Comparison of ENCODE assay signal across 9 mouse cellular contexts in genomic region chr11:72564232-72564807, GRCm38 (mm10). TPM values are rescaled to one million over a fixed set of nuclear protein-coding genes. Genes with fewer than 3 reads are reported as not detected.
DNase-seq lines count a peak whose midpoint lies in the region; ATAC-seq and TF ChIP-seq lines count a peak whose summit lies in the region.
"Had no signal": no experiment of that assay in that cellular context is flagged by ENCODE, and none has a peak within 500 bp of the region (broad histone marks: within the 10 kb centered on the region; RNA-seq: fewer than 3 reads in every experiment).

No protein-coding gene starts in this region.

- no peaks in the 10 kb centered on the region for H3K9me3 ChIP-seq in CH12.LX (replicated peaks; ENCODE audit: low read length)
- no peaks in the 10 kb centered on the region for H3K9me3 ChIP-seq in hindbrain, embryonic 12.5 days (replicated peaks)
- H3K9me3 ChIP-seq in lung, embryonic 14.5 days (ENCODE audit: low read depth, low read length): no peaks in the 10 kb centered on the region
- H3K9me3 ChIP-seq: limb, embryonic 13.5 days had no signal

- 0 out of 2 replicates have a peak overlapping the region, but pooled peaks have one; percentile 24 for H3K27ac ChIP-seq in gastrocnemius, adult 2 months
- no peak overlapping the region for H3K27ac ChIP-seq in CH12.LX (ENCODE audit: insufficient read depth, low read depth)
- no peak overlapping the region for H3K27ac ChIP-seq in hindbrain, embryonic 12.5 days
- no peak overlapping the region for H3K27ac ChIP-seq in lung, embryonic 14.5 days (ENCODE audit: low read depth)
- H3K27ac ChIP-seq: limb, embryonic 13.5 days had no signal

- no peak for TF ChIP-seq EP300 in CH12.LX (IDR thresholded peaks at IDR 0.05; ENCODE audit: low read length)

- dilution Hi-C loops in CH12.LX (cut with MboI; ENCODE audit: extremely low pct_ligation_motif_present, extremely low pct_unique_long_range_greater_than_20kb, low sequenced_read_pairs): no loop called here

- in situ Hi-C loops in CH12.LX (cut with MboI; ENCODE audit: low pct_ligation_motif_present, low pct_unique_long_range_greater_than_20kb, low sequenced_read_pairs): loop anchor here (5.0 kb wide), 2 partner anchors 122 to 222 kb away; partner anchors contain the start of gene Mybbp1a

- no peak for TF ChIP-seq POLR2A in CH12.LX (IDR thresholded peaks at IDR 0.05; ENCODE audit: low read depth, low read length)

- peak overlapping the region; percentile 26 for H3K4me2 ChIP-seq in CH12.LX (ENCODE audit: insufficient read depth, low read depth, poor library complexity, severe bottlenecking)
- no peak overlapping the region for H3K4me2 ChIP-seq in hindbrain, embryonic 12.5 days (replicated peaks)
- H3K4me2 ChIP-seq in lung, embryonic 14.5 days: no peak overlapping the region
- H3K4me2 ChIP-seq: limb, embryonic 13.5 days had no signal

- peak; percentile 66 for ATAC-seq in hindbrain, embryonic 12.5 days (ENCODE audit: low FRiP score)
- ATAC-seq in lung, embryonic 14.5 days (ENCODE audit: insufficient read depth): no peak

- H3K79me2 ChIP-seq in CH12.LX (replicated peaks; ENCODE audit: control insufficient read depth, extremely low read depth, insufficient read depth, poor library complexity, severe bottlenecking): no peaks in the 10 kb centered on the region

- no peak overlapping the region for H3K9ac ChIP-seq in CH12.LX (ENCODE audit: insufficient read depth, low read depth)
- H3K9ac ChIP-seq in hindbrain, embryonic 12.5 days: no peak overlapping the region
- H3K9ac ChIP-seq in lung, embryonic 14.5 days: no peak overlapping the region
- H3K9ac ChIP-seq: limb, embryonic 13.5 days had no signal

- no peak overlapping the region for H3K4me3 ChIP-seq in gastrocnemius, adult 2 months
- H3K4me3 ChIP-seq in CH12.LX (replicated peaks in 1 of 3; ENCODE audit: low read depth in 2 of 3, low read length in 2 of 3, poor library complexity in 1 of 3): no peak overlapping the region
- H3K4me3 ChIP-seq in hindbrain, embryonic 12.5 days: no peak overlapping the region
- no peak overlapping the region for H3K4me3 ChIP-seq in lung, embryonic 14.5 days (ENCODE audit: low read depth, low read length)
- H3K4me3 ChIP-seq: limb, embryonic 13.5 days had no signal

- 30% methylated on average over 6 of the region's 6 CpGs for WGBS in hindbrain, embryonic 12.5 days
- 19% methylated on average over 6 of the region's 6 CpGs for WGBS in lung, embryonic 14.5 days

- TF ChIP-seq RAD21 in CH12.LX (IDR thresholded peaks at IDR 0.05; ENCODE audit: low read depth, low read length): no peak; the same call in none of the 2 replicates

- H3K27me3 ChIP-seq in CH12.LX (replicated peaks): no peaks in the 10 kb centered on the region
- no peaks in the 10 kb centered on the region for H3K27me3 ChIP-seq in hindbrain, embryonic 12.5 days
- no peaks in the 10 kb centered on the region for H3K27me3 ChIP-seq in lung, embryonic 14.5 days (ENCODE audit: insufficient read depth, low read length)
- H3K27me3 ChIP-seq: limb, embryonic 13.5 days had no signal

- H3K36me3 ChIP-seq in CH12.LX (replicated peaks in 1 of 2; ENCODE audit: control insufficient read depth in 1 of 2, insufficient read depth in 1 of 2, low read length in 1 of 2): no peaks in the 10 kb centered on the region
- H3K36me3 ChIP-seq in hindbrain, embryonic 12.5 days: no peaks in the 10 kb centered on the region
- H3K36me3 ChIP-seq in lung, embryonic 14.5 days (ENCODE audit: insufficient read depth): no peaks in the 10 kb centered on the region
- H3K36me3 ChIP-seq: limb, embryonic 13.5 days had no signal

- TF ChIP-seq CTCF in gastrocnemius, adult 2 months (IDR thresholded peaks at IDR 0.05): peak; percentile 91
- peak; percentile 89 to 95 for TF ChIP-seq CTCF in CH12.LX (conservative IDR thresholded peaks at IDR 0.05 in 1 of 2, IDR thresholded peaks at IDR 0.05 in 1 of 2; ENCODE audit: low read depth in 2 of 2, low read length in 2 of 2)
- TF ChIP-seq CTCF in lung, embryonic 14.5 days (IDR thresholded peaks at IDR 0.05; ENCODE audit: low read depth): peak; percentile 79

- H3K4me1 ChIP-seq in CH12.LX (ENCODE audit: control insufficient read depth in 1 of 2, insufficient read depth in 2 of 2): peaks cover 8 to 38% of the 10 kb centered on the region in 2 experiments; a peak in 3 of 4 replicates
- H3K4me1 ChIP-seq in hindbrain, embryonic 12.5 days: no peaks in the 10 kb centered on the region
- no peaks in the 10 kb centered on the region for H3K4me1 ChIP-seq in lung, embryonic 14.5 days (ENCODE audit: insufficient read depth)
- H3K4me1 ChIP-seq: limb, embryonic 13.5 days had no signal

- intact Hi-C loops in gastrocnemius, adult 2 months (cut with DNase I): loop anchor here (5.0 kb wide), 3 partner anchors 132 to 337 kb away; no protein-coding TSS in a partner anchor

- DNase-seq in gastrocnemius, adult 2 months: peak; percentile 34
- no peak for DNase-seq in gastrocnemius, postnatal 25 days
- peak; percentile 85 for DNase-seq in CH12.LX (ENCODE audit: extremely low read depth)
- DNase-seq in embryo, embryonic 10.5 days (ENCODE audit: low spot score): peak; percentile 89
- peak; percentile 87 for DNase-seq in lung, embryonic 14.5 days
- peak; percentile 86 for DNase-seq in retina, embryonic 14.5 days (ENCODE audit: low spot score)
- DNase-seq in adrenal gland, postnatal 25 days: no peak

TF ChIP-seq in CH12.LX, 34 proteins besides CTCF, POLR2A, EP300 and RAD21:
- TF ChIP-seq UBTF (IDR thresholded peaks at IDR 0.05; ENCODE audit: low read depth, low read length) (no peak), ZMIZ1 (IDR thresholded peaks at IDR 0.05; ENCODE audit: low read depth, low read length) (no peak), NRF1 (IDR thresholded peaks at IDR 0.05; ENCODE audit: low read depth, low read length) (no peak), SIN3A (IDR thresholded peaks at IDR 0.05; ENCODE audit: low read length) (no peak; the same call in 1 of the 2 replicates), BHLHE40 (IDR thresholded peaks at IDR 0.05; ENCODE audit: low read depth, low read length) (no peak), IRF4 (IDR thresholded peaks at IDR 0.05; ENCODE audit: low read depth, low read length) (peak; percentile 57), SMC3 (IDR thresholded peaks at IDR 0.05; ENCODE audit: low read depth, low read length) (peak; percentile 95), ZC3H11A (IDR thresholded peaks at IDR 0.05; ENCODE audit: low read depth, low read length) (peak; percentile 97), MAFK (IDR thresholded peaks at IDR 0.05; ENCODE audit: insufficient replicate concordance, low read length) (no peak), TBP (conservative IDR thresholded peaks at IDR 0.05; ENCODE audit: low read depth, low read length) (no peak), HCFC1 (IDR thresholded peaks at IDR 0.05; ENCODE audit: low read depth, low read length) (no peak), MEF2A (IDR thresholded peaks at IDR 0.05; ENCODE audit: borderline replicate concordance, low read depth, low read length) (0 out of 2 replicates have a peak, but pooled peaks have one; percentile 32), NELFE (IDR thresholded peaks at IDR 0.05; ENCODE audit: low read depth, low read length) (no peak; the same call in 1 of the 2 replicates), ZNF384 (IDR thresholded peaks at IDR 0.05; ENCODE audit: low read depth, low read length) (no peak)
TF ChIP-seq in CH12.LX: peak in this region for 4.

RNA-seq across cellular contexts. Expression of gene Spns3, which starts 14.0 kb away (rescaled TPM):
- total RNA-seq in gastrocnemius, adult 2 months (2021): under 1 TPM; 0.06 to 0.18 TPM
- under 1 TPM; 0.11 to 0.26 TPM for total RNA-seq in gastrocnemius, postnatal 25 days (2021)
- 0.17 and 0.21 TPM in 2 replicates for total RNA-seq in CH12.LX (2012; rRNA removed)
- total RNA-seq in CH12.LX (2014; rRNA removed): 0.85 and 1.0 TPM in 2 replicates
- polyA plus RNA-seq in CH12.LX (2012; ENCODE audit: insufficient read length, low read depth): 1.6 and 1.8 TPM in 2 replicates
- polyA plus RNA-seq in hindbrain, embryonic 12.5 days (2016; fragmentation: Nextera tagmentation; extraction: Ambion mirVana): 0.15 TPM in 1 of 2 replicates, not detected in the other
- 0.09 TPM in 1 of 2 replicates, not detected in the other for polyA plus RNA-seq in lung, embryonic 14.5 days (2014; fragmentation: Nextera tagmentation; extraction: Ambion mirVana)
- total RNA-seq in adrenal gland, postnatal 25 days (2021): 0.24 TPM in 1 of 2 replicates, not detected in the other

RNA-seq across cellular contexts. Expression of gene Ube2g1, which starts 42.8 kb away (rescaled TPM):
- total RNA-seq in gastrocnemius, adult 2 months (2021): 10 to 100 TPM; 76.3 to 87.6 TPM
- total RNA-seq in gastrocnemius, postnatal 25 days (2021): 10 to 100 TPM; 74.3 to 77.4 TPM
- total RNA-seq in CH12.LX (2012; rRNA removed): 34.3 and 34.5 TPM in 2 replicates
- total RNA-seq in CH12.LX (2014; rRNA removed): 74.4 and 78.3 TPM in 2 replicates
- 52.8 and 73.8 TPM in 2 replicates for polyA plus RNA-seq in CH12.LX (2012; ENCODE audit: insufficient read length, low read depth)
- 115 and 123 TPM in 2 replicates for polyA plus RNA-seq in hindbrain, embryonic 12.5 days (2016; fragmentation: Nextera tagmentation; extraction: Ambion mirVana)
- 77.1 and 77.9 TPM in 2 replicates for polyA plus RNA-seq in lung, embryonic 14.5 days (2014; fragmentation: Nextera tagmentation; extraction: Ambion mirVana)
- total RNA-seq in adrenal gland, postnatal 25 days (2021): 47.8 and 49.2 TPM in 2 replicates

Comparison
In these comparisons a context has a peak if more than half of its experiments do, and no peak if none do; other contexts are left out.
1. DNase-seq: peak in gastrocnemius, adult 2 months (single experiment), CH12.LX (single experiment), embryo, embryonic 10.5 days (single experiment), lung, embryonic 14.5 days (single experiment) and retina, embryonic 14.5 days (single experiment); none in gastrocnemius, postnatal 25 days (single experiment) and adrenal gland, postnatal 25 days (single experiment).
2. Peak in every context shown above with its lines, with median percentiles within 50 percentile points of each other: CTCF ChIP-seq.